Mouse (Mus musculus): ENCODE results near the gene Odf3.

- no peak for TF ChIP-seq TAL1 (IDR thresholded peaks at IDR 0.05; ENCODE audit: low read length)
- no peak for TF ChIP-seq GATA1 (IDR thresholded peaks at IDR 0.05; ENCODE audit: low read length)
Observed at GRCm38 (mm10) chr7:140798212-140798611, 49.4 kb upstream of the Odf3 start.
